Mouse (Mus musculus) midbrain, embryonic 10.5 days (tissue): Measurements from ENCODE around the gene Mknk1. TPM values are rescaled to one million over a fixed set of nuclear protein-coding genes. Genes with fewer than 3 reads are reported as not detected.

Experiments used
- DNase-seq: peaks from one replicate; pipeline ENCODE4 v3.0.0-alpha.2; 2017; ENCODE audit warnings: low spot score
- H3K27ac ChIP-seq: fragments of 300-500 bp; sonication (generic); replicated peaks from 2 replicates; pipeline ENCODE4 v1.5.1; 2016; ENCODE audit warnings: mild to moderate bottlenecking
- H3K27me3 ChIP-seq: fragments of 300-500 bp; sonication (generic); 2 replicates; pipeline ENCODE4 v1.6.1; 2016; ENCODE audit warnings: low read depth, mild to moderate bottlenecking; ENCODE audit not compliant: poor library complexity, severe bottlenecking
- H3K36me3 ChIP-seq: fragments of 300-500 bp; sonication (generic); 2 replicates; pipeline ENCODE4 v1.6.1; 2016; ENCODE audit warnings: mild to moderate bottlenecking, moderate library complexity
- H3K4me1 ChIP-seq: fragments of 300-500 bp; sonication (generic); 2 replicates; pipeline ENCODE4 v1.6.1; 2016
- H3K4me3 ChIP-seq: fragments of 300-500 bp; sonication (generic); 2 replicates; pipeline ENCODE4 v1.5.1; 2016; ENCODE audit warnings: mild to moderate bottlenecking, moderate library complexity
- H3K9me3 ChIP-seq: fragments of 300-500 bp; sonication (generic); replicated peaks from 2 replicates; pipeline ENCODE4 v1.6.1; 2016; ENCODE audit warnings: mild to moderate bottlenecking
- WGBS: fragments of 180-500 bp; shearing (Covaris S2); methylation state at CpG from one replicate; pipeline ENCODE4 v1.1.7; 2016; 5-methylcytosine and 5-hydroxymethylcytosine counted together
- polyA plus RNA-seq: library from polyadenylated mRNA; unstranded; fragments of >200 nt; fragmentation: Nextera tagmentation; extraction: Ambion mirVana; gene quantifications from 2 replicates; pipeline ENCODE4 v1.2.1, GENCODE M21; 2016

Mknk1 gene
- polyA plus RNA-seq, 1 experiment from 2014 or later: 29.7 TPM

GRCm38 (mm10) chr4:115848990-115849677, 10.1 kb downstream of the Mknk1 start:
- no peak for DNase-seq

GRCm38 (mm10) chr4:115850111-115850510, 11.1 kb downstream of the Mknk1 start:
- Histone ChIP-seq H3K36me3 (peaks cover 58% of the 10 kb centered on the region), H3K4me3 (no peak overlapping the region), H3K27me3 (no peaks in the 10 kb centered on the region), H3K9me3 (no peaks in the 10 kb centered on the region), H3K4me1 (peaks cover 19% of the 10 kb centered on the region), H3K27ac (no peak overlapping the region)
- WGBS: 91% methylated on average over 2 of the region's 2 CpGs
- DNase-seq: no peak

More at GRCm38 (mm10) chr4:115848990-115849677, 10.1 kb downstream of the Mknk1 start:
- Histone ChIP-seq H3K4me3 (no peak overlapping the region), H3K9me3 (no peaks in the 10 kb centered on the region), H3K27ac (no peak overlapping the region; the same call in 1 of the 2 replicates), H3K27me3 (no peaks in the 10 kb centered on the region), H3K4me1 (peaks cover 13% of the 10 kb centered on the region), H3K36me3 (peaks cover 54% of the 10 kb centered on the region)
- WGBS: 75% methylated on average over 8 of the region's 8 CpGs

- Histone ChIP-seq H3K9me3 (no peaks in the 10 kb centered on the region), H3K27me3 (no peaks in the 10 kb centered on the region), H3K27ac (no peak overlapping the region), H3K4me3 (no peak overlapping the region), H3K4me1 (peaks cover 24% of the 10 kb centered on the region), H3K36me3 (peaks cover 58% of the 10 kb centered on the region)
- DNase-seq: no peak
- WGBS: 74% methylated on average over 2 of the region's 2 CpGs
Observed at GRCm38 (mm10) chr4:115850631-115851030, 11.6 kb downstream of the Mknk1 start.

- H3K4me1 ChIP-seq: peaks cover 34% of the 10 kb centered on the region
- no peak overlapping the region for H3K4me3 ChIP-seq
- DNase-seq: no peak
- WGBS: 90% methylated on average over 6 of the region's 6 CpGs
- H3K27ac ChIP-seq: no peak overlapping the region
- peaks cover 58% of the 10 kb centered on the region for H3K36me3 ChIP-seq
- no peaks in the 10 kb centered on the region for H3K9me3 ChIP-seq
- H3K27me3 ChIP-seq: no peaks in the 10 kb centered on the region
Observed at GRCm38 (mm10) chr4:115851569-115851968, 12.6 kb downstream of the Mknk1 start.

GRCm38 (mm10) chr4:115855100-115855499, 16.1 kb downstream of the Mknk1 start:
- no peaks in the 10 kb centered on the region for H3K27me3 ChIP-seq
- H3K4me1 ChIP-seq: peaks cover 38% of the 10 kb centered on the region
- H3K9me3 ChIP-seq: no peaks in the 10 kb centered on the region
- H3K27ac ChIP-seq: no peak overlapping the region; the same call in 1 of the 2 replicates
- 51% methylated on average over 6 of the region's 6 CpGs for WGBS
- H3K4me3 ChIP-seq: no peak overlapping the region
- DNase-seq: no peak
- H3K36me3 ChIP-seq: peaks cover 69% of the 10 kb centered on the region

GRCm38 (mm10) chr4:115855609-115856008, 16.6 kb downstream of the Mknk1 start:
- Histone ChIP-seq H3K36me3 (peaks cover 69% of the 10 kb centered on the region), H3K4me3 (no peak overlapping the region), H3K9me3 (no peaks in the 10 kb centered on the region), H3K27ac (peak overlapping the region; percentile 23), H3K4me1 (peaks cover 38% of the 10 kb centered on the region), H3K27me3 (no peaks in the 10 kb centered on the region)
- 64% methylated on average over 4 of the region's 4 CpGs for WGBS
- no peak for DNase-seq

GRCm38 (mm10) chr4:115856282-115856681, 17.3 kb downstream of the Mknk1 start:
- Histone ChIP-seq H3K36me3 (peaks cover 69% of the 10 kb centered on the region), H3K4me1 (peaks cover 38% of the 10 kb centered on the region), H3K4me3 (no peak overlapping the region), H3K27me3 (no peaks in the 10 kb centered on the region), H3K9me3 (no peaks in the 10 kb centered on the region), H3K27ac (peak overlapping the region; percentile 23; the same call in 1 of the 2 replicates)
- no peak for DNase-seq
- WGBS: 52% methylated on average over 4 of the region's 4 CpGs

- Histone ChIP-seq H3K4me3 (no peak overlapping the region), H3K27me3 (no peaks in the 10 kb centered on the region), H3K27ac (no peak overlapping the region), H3K9me3 (no peaks in the 10 kb centered on the region), H3K36me3 (peaks cover 69% of the 10 kb centered on the region), H3K4me1 (peaks cover 38% of the 10 kb centered on the region)
- 82% methylated on average over 9 of the region's 9 CpGs for WGBS
- no peak for DNase-seq
Observed at GRCm38 (mm10) chr4:115857293-115857883, 18.4 kb downstream of the Mknk1 start.

- WGBS: 73% methylated on average over 7 of the region's 7 CpGs
- no peak overlapping the region for H3K4me3 ChIP-seq
- no peaks in the 10 kb centered on the region for H3K9me3 ChIP-seq
- no peak for DNase-seq
- no peaks in the 10 kb centered on the region for H3K27me3 ChIP-seq
- peaks cover 80% of the 10 kb centered on the region for H3K36me3 ChIP-seq
- H3K27ac ChIP-seq: 0 out of 2 replicates have a peak overlapping the region, but pooled peaks have one; percentile 15
- H3K4me1 ChIP-seq: peaks cover 9% of the 10 kb centered on the region
Observed at GRCm38 (mm10) chr4:115863352-115863751, 24.4 kb downstream of the Mknk1 start.

GRCm38 (mm10) chr4:115863880-115864279, 24.9 kb downstream of the Mknk1 start:
- H3K27me3 ChIP-seq: no peaks in the 10 kb centered on the region
- H3K4me1 ChIP-seq: peaks cover 14% of the 10 kb centered on the region
- peaks cover 76% of the 10 kb centered on the region for H3K36me3 ChIP-seq
- WGBS: 75% methylated on average over 10 of the region's 10 CpGs
- H3K9me3 ChIP-seq: no peaks in the 10 kb centered on the region
- H3K4me3 ChIP-seq: no peak overlapping the region
- no peak overlapping the region for H3K27ac ChIP-seq
- DNase-seq: no peak

GRCm38 (mm10) chr4:115869512-115870210, 30.7 kb downstream of the Mknk1 start:
- no peaks in the 10 kb centered on the region for H3K27me3 ChIP-seq
- no peak overlapping the region for H3K4me3 ChIP-seq
- H3K9me3 ChIP-seq: no peaks in the 10 kb centered on the region
- H3K36me3 ChIP-seq: peaks cover 63% of the 10 kb centered on the region
- WGBS: 17% methylated on average over 16 of the region's 16 CpGs
- peaks cover 24% of the 10 kb centered on the region for H3K4me1 ChIP-seq
- no peak for DNase-seq
- H3K27ac ChIP-seq: peak overlapping the region; percentile 79

- H3K36me3 ChIP-seq: peaks cover 65% of the 10 kb centered on the region
- H3K9me3 ChIP-seq: no peaks in the 10 kb centered on the region
- H3K27ac ChIP-seq: no peak overlapping the region
- no peaks in the 10 kb centered on the region for H3K27me3 ChIP-seq
- peaks cover 48% of the 10 kb centered on the region for H3K4me1 ChIP-seq
- 73% methylated on average over 3 of the region's 3 CpGs for WGBS
- DNase-seq: no peak
- H3K4me3 ChIP-seq: no peak overlapping the region
Observed at GRCm38 (mm10) chr4:115873231-115873630, 34.2 kb downstream of the Mknk1 start.
